Mouse (Mus musculus) cerebellum, adult 11 months (tissue): Measurements from ENCODE around the gene Fhl4.

Source experiments
- DNase-seq: peaks from one replicate; pipeline ENCODE4 v3.0.0; 2022

Gene Fhl4

GRCm38 (mm10) chr10:85102247-85103084 lies at the start of gene Fhl4, which contains the start of gene Tmem263:
Gene Fhl4, minus strand, starts transcription at chr10:85102495.
Gene Tmem263, plus strand, starts transcription at chr10:85102627.
- DNase-seq = peak; percentile 72

- no peak for DNase-seq
Observed at GRCm38 (mm10) chr10:85149226-85149625, 46.9 kb upstream of the Fhl4 start.

GRCm38 (mm10) chr10:85146282-85146681 lies 44.0 kb upstream of the Fhl4 start:
- DNase-seq = peak; percentile 32

- DNase-seq = no peak
Observed at GRCm38 (mm10) chr10:85141465-85141864, 39.2 kb upstream of the Fhl4 start.

- DNase-seq = no peak
Observed at GRCm38 (mm10) chr10:85136573-85136972, 34.3 kb upstream of the Fhl4 start.

- no peak for DNase-seq
Observed at GRCm38 (mm10) chr10:85128453-85128852, 26.2 kb upstream of the Fhl4 start.

- DNase-seq = peak; percentile 96
Observed at GRCm38 (mm10) chr10:85127395-85128287, 25.3 kb upstream of the Fhl4 start, which contains the start of gene Mterf2. Gene Mterf2, minus strand, starts transcription at chr10:85128027.

GRCm38 (mm10) chr10:85125184-85125583 lies 22.9 kb upstream of the Fhl4 start:
- no peak for DNase-seq

GRCm38 (mm10) chr10:85114409-85114808 lies 12.1 kb upstream of the Fhl4 start:
- no peak for DNase-seq

GRCm38 (mm10) chr10:85103085-85103885 lies 990 bp upstream of the Fhl4 start:
- peak; percentile 20 for DNase-seq

GRCm38 (mm10) chr10:85101841-85102240 lies 454 bp downstream of the Fhl4 start:
- DNase-seq = peak; percentile 33

GRCm38 (mm10) chr10:85071605-85072152 lies 30.6 kb downstream of the Fhl4 start:
- DNase-seq = no peak

- DNase-seq = no peak
Observed at GRCm38 (mm10) chr10:85054876-85055275, 47.4 kb downstream of the Fhl4 start.

- no peak for DNase-seq
Observed at GRCm38 (mm10) chr10:85052451-85052850, 49.8 kb downstream of the Fhl4 start.

- DNase-seq = no peak
Observed at GRCm38 (mm10) chr10:85050668-85051208, 51.6 kb downstream of the Fhl4 start.

GRCm38 (mm10) chr10:85048008-85048407 lies 54.3 kb downstream of the Fhl4 start:
- no peak for DNase-seq

GRCm38 (mm10) chr10:85046585-85046984 lies 55.7 kb downstream of the Fhl4 start:
- no peak for DNase-seq
